Mouse (Mus musculus): ENCODE data around the gene Fam83e.
A peak's percentile ranks its signal among the peaks of the same experiment; 100 is the strongest.

Fam83e gene

DNA sequence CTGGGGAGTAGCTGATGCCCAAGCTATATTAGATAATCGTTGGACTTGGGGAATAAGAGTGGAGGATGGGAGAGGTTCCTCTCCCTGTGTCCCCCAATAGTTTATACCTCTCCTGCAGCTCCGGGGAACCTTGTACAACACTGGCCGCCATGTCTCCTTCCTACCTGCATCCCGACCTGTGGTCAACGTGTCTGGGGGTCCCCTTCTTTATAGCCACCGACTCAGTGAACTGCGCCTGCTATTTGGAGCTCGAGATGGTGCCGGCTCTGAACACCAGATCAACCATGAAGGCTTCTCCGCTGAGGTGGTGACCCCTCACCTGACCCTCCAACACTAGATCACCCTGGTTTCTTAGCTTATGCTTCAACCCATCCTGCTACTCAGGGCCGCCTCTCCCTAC lies 18.7 kb upstream of the Fam83e start:
- DNase-seq = no peak

GRCm38 (mm10) chr7:45702809-45703520 lies 18.0 kb upstream of the Fam83e start:
- no peak for DNase-seq

DNA sequence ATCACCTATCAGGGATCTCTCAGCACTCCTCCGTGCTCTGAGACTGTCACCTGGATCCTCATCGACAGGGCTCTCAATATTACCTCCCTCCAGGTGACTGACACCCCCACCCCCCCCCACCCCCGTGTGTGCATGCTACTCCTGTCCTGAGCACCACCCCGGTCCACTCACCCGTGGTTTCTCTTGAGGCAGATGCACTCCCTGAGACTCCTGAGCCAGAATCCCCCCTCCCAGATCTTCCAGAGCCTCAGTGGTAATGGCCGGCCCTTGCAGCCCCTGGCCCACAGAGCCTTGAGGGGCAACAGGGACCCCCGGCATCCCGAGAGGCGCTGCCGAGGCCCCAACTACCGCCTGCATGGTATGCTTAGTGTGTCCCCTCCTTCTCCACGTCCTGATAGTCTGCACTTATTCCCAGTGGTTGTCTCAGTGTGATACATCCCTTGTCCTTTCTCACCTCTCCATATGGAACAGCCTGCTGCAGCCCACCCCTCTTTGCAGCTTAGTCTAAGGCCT lies 17.4 kb upstream of the Fam83e start:
- DNase-seq = no peak

GRCm38 (mm10) chr7:45704046-45704559 lies 16.9 kb upstream of the Fam83e start:
- DNase-seq = peak; percentile 81

DNA sequence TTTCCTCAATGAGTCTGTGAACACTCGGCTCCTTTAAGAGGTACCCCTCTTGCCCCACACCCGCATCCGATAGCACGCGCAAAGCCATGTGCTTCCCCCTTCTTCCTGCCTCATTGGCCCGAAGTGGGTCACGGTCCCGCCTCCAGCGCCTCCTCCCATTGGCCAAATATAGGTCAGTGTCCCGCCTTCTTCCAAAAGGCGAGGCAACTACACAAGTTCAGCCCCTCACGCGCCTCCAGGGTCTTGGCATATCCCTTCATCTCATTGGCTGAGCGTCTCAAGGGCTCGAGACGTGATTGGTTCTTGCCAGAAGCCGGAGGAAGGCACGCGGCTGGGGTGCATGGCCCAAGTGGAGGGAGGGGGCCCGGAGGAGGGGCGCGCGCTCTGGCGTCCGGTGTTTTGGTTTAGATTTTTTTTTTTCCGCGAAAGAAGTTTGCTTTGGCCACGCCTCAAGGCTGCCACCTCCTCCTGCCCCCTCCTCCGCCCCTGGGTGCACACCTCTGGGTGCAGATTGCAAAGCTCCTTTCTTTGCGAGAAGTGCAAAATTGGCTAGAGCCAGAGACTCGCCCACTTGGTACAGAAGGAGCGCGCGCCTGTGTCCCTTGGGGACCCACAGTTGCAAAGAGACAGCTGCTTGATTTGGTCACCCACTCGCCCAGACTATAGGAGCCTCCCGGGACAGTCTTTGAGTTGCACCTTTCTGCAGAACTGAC lies 16.1 kb upstream of the Fam83e start, which contains the start of gene Dbp:
TSS of gene Dbp (plus strand) at position 359 of the 713 bp plus-strand sequence.
- peak; percentile 100 for DNase-seq

GRCm38 (mm10) chr7:45705443-45705864 lies 15.6 kb upstream of the Fam83e start:
- no peak for DNase-seq

DNA sequence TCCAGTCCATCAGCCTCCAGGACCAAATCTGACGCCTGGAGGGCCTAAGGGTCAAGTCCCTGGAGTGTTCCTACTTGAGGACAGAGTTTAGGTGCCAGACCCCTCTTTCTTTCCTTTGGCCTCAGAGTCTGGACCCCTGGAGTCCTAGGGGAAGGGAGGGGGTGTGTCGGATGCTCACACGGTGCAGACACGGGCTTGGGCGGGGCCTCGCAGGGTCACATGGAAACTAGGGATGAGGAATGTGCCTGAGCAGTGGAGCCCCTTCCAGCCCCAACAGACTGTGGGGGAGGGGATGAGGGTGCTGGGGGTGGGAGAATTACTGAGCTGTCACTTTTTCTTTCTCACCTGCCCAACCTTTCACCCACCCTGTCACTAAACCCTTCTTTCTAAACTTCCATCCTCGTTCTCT lies 15.1 kb upstream of the Fam83e start:
- DNase-seq = peak; percentile 80

DNA sequence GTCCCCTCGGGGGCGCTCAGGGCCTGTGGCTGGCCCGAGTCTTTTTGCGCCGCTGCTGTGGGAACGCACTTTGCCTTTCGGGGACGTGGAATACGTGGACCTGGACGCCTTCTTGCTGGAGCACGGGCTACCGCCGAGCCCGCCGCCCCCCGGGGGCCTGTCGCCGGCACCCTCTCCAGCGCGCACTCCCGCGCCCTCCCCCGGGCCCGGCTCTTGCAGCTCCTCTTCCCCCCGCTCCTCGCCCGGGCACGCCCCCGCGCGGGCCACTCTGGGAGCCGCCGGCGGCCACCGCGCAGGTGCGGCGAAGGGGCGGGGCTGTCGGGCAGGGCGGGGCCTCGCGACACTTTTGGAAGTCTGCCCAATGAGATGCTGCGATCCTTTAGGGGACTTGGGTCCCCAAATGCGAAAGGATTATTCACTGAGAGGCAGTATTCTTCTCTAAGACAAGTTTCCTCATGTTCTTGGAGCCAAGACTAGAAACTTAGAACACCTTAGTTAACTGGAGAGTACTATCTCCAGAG lies 14.2 kb upstream of the Fam83e start:
- DNase-seq = peak; percentile 86

GRCm38 (mm10) chr7:45707375-45707967 lies 13.5 kb upstream of the Fam83e start:
- DNase-seq = peak; percentile 93

DNA sequence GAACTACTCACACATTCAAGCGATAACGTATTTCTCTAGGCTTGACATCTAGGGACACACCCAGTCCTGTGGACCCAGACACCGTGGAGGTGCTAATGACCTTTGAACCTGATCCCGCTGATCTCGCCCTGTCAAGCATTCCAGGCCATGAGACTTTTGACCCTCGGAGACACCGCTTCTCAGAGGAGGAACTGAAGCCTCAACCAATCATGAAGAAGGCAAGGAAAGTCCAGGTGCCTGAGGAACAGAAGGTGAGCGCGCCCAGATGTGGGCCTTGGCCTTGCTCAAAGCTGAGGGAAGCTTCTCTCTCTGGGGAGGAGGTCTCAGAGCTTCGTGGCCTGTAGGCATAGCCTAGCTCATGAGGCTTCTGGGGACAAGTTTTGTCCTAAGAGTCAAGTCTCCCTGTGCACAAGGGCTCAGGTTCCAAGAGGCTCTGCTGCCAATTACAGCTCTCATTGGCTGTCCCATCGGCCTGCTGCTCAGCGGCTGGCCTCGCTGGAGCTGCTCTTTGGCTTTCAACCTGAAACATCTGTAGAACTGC lies 12.7 kb upstream of the Fam83e start:
- no peak for DNase-seq

DNA sequence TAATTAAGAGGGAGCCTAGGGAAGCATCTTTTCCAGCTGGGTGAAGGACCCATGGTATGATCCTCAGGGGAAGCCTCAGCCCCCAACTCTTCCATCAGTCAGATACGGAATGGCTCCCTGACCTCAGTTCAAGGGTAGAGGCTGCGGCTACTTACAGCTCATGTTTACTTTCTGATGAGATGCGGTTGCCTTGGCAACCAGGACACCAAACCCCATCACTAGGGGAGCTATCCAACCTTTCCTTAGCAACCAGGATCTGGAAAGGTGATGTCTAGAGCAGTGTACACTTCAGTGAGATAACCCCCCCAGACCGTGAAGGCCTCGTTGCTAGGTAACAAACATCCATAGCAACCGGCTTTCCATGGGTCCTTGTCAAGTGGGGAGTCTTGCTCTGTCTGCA lies 12.0 kb upstream of the Fam83e start:
- DNase-seq = no peak

DNA sequence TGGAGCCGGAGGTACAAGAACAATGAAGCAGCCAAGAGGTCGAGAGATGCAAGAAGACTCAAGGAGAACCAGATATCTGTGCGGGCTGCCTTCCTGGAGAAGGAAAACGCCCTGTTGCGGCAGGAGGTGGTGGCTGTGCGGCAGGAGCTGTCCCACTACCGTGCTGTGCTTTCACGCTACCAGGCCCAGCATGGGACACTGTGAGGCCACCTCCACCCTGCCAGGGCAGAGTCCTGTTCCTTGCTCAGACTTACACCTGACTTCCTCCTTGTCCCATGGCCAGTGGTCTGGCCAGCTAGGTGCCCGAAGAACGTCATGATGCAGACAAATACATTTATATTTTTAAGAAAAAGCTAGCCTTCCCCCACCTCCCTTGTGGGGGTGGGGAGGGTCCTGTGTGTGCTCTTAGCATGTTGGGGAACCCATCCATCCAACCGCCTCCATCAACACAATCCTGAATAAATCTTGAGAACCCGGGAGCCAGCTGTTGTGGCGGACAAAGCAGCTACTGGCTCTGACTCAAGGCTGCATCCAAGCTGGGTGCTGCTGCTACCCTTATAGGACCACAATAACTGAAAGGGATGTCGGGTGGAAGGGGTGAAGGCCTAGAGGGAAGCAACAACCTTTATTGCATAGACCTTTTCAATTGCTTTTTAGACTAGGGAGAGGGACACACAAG lies 11.2 kb upstream of the Fam83e start:
- DNase-seq = no peak

GRCm38 (mm10) chr7:45710477-45711191 lies 10.4 kb upstream of the Fam83e start:
- no peak for DNase-seq

DNA sequence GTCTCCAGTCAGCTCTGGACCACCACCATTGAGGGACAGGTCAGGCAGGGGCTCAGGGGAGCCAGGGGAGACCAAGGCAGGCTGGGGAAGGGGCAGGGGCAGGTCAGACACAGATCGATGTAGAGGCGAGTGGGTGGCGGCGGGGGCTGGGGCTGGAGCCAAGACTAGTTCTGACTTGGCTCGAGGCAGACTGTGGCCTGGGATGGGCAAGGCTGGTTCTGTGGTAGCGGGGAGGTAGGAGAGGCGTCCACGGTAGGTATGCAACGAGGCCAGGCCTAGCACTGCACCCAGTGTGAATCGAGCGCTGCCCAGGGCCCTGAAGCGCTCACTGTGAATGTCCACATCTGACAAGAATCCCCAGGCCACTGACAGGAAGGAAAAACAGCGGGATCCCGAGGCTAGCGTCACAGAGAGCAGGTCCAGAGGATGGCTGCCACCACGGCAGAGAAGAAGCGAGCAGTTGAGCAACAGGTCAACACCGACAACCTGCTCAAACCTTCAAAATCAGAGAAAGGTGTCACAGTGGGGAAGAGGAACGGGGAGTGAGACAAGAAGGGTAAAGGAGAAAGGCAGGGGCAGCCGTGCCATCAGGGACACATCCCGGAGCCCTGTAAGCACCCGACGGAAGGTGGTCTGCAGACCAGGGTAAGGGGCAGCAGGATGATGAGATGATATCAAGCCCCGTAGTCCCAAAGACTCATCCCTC lies 9.5 kb upstream of the Fam83e start:
- no peak for DNase-seq

GRCm38 (mm10) chr7:45712022-45712757 lies 8.8 kb upstream of the Fam83e start:
- no peak for DNase-seq

DNA sequence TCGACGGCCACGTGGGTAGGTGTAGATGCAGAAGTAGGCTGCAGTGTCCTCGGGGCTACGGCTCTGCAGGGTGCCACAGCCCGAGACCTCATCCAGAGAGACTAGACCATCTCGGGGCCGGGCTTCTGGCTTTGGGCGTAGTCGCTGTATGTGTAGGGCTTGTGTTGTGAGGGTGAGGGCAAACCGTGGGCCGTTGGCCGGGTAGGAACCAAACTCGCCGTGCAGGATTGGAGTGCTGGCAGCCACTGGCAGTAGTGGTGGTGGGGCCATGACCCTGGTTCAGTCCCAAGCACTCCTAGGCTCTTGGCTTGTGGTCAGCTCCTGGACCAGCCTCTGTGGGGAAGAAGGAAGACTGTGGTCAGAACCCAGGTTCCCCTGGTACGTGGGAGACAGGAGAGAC lies 7.6 kb upstream of the Fam83e start:
- DNase-seq = no peak

- DNase-seq = no peak
These were observed 7.0 kb upstream of the Fam83e start for GRCm38 (mm10) chr7:45713881-45714520.

DNA sequence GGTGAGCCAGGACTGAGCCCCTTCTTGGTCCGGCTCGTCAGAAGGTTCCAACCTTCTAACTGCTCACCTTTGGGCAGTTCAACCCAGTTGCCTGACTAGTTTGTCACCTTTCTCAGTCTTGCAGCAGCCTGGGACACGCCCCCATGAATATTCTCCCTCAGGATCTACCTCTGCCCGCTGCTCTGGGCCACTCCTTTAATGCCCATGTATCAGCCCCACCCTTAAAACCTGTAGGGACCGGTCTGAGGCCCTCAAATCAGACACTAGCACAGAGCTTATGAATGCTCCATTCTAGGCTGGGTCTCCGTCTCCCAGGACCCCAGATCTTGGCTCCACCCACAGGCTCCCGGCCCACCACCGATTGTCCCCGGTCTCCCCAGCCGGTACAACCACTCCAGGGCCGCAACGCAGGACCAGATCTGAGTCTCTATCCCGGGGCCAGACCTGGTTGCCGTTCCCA lies 6.4 kb upstream of the Fam83e start:
- DNase-seq = no peak

DNA sequence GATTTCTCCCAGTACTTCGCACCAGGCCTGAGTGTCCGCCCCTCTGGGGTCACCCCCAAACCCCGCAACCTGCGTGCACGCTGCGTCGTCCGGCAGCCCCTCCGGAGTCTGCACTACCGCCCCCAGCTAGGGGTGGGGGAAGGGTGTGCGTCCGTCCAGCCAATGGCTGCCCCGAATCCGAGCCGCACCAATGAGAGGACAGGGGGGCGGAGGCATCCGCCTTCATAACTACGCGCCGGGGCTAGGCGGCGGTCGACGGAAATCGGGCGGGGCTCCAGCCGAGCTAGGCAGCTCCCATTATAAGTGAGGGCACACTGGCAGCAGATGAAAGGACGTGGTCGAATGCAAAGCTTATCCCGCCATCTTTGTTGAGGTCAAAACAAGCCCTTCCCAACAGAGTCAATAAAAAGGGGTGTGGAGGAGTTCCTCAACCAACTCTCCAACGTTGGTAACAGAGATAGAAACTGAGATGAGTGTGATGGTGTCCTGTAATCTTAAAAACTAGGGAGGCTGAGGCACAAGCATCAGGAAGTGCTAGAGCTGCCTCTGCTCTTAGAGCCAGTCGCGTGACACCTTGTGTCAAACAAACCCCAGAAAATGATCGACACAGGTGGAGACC lies 5.8 kb upstream of the Fam83e start, which contains the start of gene Rpl18:
TSS of gene Rpl18 (plus strand) at position 368 of the 619 bp plus-strand sequence.
- peak; percentile 99 for DNase-seq

Data from right cerebral cortex, adult 18-20 months (tissue).